Mouse (Mus musculus): Measurements from ENCODE around the gene Usp33.
A peak's percentile ranks its signal among the peaks of the same experiment; 100 is the strongest.
"Not testable (repeated sequence)": the region's sequence is repeated elsewhere in the genome, so short reads cannot be mapped to it uniquely, and the experiment has no call there.

The Usp33 gene

DNA sequence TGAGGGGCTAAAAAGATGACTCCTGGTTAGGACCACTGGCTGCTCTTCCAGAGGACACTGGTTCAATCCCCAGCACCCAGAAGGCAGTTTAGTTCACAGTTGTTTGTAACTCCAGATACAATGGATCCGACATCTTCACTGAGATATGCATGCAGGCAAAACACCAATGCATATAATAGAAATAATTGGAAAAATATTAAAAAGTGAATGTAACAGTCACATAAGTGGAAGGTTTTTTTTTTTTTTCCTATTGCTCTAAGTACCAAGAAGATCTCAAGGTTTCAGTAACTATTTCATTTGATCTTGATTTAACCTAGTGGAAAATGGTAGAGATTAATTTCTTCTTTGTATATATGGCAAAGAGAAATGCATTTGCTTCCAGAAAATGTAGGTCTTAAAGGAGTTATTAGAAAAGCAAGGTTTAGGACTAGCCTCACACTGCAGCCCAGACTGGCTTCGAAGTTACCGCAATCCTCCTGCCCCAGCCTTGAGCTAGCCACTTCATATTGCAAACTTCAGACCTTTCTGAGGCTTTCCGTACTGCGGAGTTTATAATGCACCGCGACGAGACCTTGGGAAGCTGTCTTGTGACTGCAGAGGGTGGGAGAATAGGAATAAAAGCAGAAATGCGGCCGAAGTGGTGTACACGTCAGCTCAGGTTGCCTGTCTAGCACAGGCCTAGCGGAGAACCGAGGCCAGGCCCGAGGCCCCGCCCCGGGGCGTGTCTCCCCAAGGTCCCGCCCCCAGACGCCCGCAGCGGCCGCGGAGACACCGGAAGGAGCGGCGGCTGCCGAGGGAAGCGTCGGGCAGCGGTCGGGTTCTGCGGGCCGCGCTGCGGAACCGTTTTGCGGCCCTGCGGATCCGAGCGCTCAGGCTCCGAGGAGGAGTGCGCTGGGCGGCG lies at the start of gene Usp33:
Gene Usp33, plus strand, starts transcription at position 747 of the 901 bp plus-strand sequence.
- peak; percentile 85 for DNase-seq (ENCODE audit: low spot score)

DNA sequence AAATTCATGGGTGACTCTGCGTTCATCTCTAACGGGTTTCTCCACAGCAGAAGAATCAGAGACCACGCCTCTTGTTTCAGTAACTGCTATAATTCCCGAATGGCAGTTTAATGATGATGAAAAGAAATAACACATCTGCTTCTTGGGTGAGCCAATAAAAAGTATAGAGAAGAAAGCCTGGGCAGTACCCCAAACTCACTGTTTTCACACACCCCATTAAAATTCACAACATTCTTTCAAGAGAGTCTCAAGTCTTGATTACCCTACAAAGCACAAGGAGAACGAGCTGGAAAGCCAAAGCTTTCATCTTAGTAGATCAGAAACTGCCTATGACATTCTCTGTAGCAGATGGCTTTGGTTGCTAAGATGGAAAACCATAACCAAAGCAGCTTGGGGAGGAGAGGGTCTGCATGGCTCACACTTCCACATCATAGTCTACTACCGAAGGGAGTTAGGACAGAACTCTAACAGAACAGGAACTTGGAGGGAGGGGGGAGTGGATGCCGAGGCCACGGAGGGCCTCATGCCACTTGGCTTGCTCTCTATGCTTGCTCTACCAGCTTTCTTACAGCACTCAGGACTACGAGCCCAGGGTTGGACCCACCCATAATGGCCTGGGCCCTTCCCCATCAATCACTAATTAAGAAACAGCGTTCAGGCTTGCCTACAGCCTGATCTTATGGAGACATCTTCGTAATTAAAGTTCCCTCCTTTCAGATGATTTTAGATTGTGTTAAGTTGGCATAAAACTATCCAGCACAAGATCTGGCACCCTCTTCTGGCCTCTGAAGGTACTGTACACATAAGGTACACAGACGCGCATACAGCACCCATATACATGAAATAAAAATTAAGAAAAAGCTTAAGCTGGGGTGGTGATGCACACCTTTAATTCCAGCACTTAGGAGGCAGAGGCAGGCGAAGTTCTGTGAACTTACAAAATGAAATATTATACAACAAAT lies 45.6 kb upstream of the Usp33 start:
- no peak for DNase-seq (ENCODE audit: low spot score)

- DNase-seq (ENCODE audit: low spot score): no peak
Observed at GRCm38 (mm10) chr3:152302991-152303390, 43.3 kb upstream of the Usp33 start.

DNA sequence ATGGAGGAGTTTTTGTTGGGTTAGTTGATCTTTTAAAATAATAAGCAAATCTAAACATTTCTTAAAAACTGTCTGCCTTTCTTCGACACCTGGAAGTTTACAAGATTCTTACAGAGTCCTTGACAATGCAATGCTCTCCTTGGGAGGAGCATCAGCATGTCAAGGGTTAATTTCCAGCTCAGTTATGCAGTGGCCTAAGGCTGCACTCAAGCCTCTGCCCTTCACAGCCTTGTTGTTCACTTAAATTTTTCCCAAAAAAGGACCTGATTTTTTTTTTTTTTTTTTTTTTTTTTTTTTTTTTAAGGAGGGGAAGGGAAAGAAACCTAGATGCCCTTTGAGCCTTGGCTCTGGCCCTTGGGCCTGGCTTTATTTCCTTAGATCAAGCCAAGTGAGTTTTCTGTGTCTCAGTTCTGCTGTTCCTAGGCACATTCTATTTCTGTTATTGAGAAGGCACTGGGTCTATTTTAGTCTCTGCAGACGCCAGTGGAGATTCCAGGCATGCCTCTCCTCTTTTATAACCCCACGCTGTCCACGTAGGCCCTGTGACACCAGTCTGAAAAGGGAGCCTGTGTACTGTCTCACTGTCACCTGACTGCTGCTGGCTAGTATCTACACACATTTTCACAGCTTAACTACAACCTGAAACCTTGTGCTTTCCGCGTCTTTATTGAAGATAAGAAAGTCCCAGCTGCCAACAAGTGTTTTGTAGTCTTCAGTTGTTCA lies 42.0 kb upstream of the Usp33 start:
- no peak for DNase-seq (ENCODE audit: low spot score)

DNA sequence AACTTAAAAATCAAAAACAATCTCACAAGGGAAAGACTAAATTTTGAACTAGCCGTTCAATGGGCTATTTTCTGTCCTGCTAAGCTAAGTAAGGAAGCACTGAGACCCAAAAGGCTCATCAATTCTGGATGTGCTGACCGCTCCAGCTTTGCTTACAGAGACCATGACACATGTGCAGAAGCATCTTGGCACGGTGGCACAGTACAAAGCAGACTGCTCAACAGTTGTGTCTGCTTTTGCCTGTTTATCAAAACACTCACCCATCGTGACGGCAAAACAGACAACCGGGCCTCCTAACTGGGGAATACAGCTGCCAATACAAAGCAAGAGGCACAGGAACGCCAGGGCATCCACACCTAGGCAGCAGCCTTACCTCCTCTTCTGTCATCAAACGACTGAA lies 41.2 kb upstream of the Usp33 start:
- DNase-seq (ENCODE audit: low spot score): no peak

DNA sequence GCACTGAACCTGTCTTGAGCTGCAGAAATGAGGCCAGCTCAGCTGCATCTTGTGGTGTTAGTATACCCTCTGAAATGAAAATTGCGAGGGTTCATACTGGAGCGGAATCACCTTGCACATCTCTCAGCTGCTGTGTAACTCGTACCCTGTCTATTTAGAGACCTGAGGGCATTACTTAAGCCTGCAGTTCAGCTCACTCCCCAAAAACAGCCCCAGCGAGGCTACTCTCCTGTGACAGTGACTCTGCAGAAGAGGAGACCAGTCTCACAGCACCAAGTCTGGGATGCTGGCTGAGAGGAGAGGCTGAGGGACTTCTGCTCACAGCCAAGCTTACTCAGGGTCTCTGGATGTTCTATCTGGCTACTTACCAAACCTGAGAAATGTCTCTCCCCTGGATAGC lies 40.3 kb upstream of the Usp33 start:
- no peak for DNase-seq (ENCODE audit: low spot score)

- no peak for DNase-seq (ENCODE audit: low spot score)
Observed at GRCm38 (mm10) chr3:152308485-152309249, 37.6 kb upstream of the Usp33 start.

- DNase-seq (ENCODE audit: low spot score): no peak
Observed at GRCm38 (mm10) chr3:152309250-152309645, 37.0 kb upstream of the Usp33 start.

DNA sequence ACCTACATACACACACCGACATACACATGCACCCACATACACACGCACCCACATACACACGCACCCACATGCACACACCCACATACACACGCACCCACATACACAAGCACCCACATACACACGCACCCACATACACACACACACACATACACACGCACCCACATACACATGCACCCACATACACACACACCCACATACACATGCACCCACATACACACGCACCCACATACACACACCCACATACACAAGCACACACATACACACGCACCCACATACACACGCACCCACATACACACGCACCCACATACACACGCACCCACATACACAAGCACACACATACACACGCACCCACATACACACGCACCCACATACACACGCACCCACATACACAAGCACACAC lies 31.6 kb upstream of the Usp33 start:
- DNase-seq (ENCODE audit: low spot score): not testable (repeated sequence)

DNA sequence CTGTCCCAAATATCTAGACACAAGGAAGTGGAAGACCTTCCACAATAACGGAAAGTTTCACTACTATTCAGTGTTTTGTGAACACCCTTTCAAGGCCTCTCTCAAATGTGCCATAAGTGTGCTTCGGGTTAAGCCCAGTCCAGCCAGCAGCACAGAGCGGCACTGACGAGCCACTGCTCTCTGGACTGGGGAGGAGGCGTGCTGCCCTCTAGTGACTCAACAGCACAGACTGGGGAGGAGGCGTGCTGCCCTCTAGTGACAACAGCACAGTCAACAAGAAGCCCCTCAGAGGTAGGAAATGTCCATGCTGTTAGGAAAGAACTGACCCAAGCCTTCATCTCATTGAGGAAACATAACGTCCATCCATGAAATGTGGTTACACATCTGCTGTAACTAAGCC lies 30.7 kb upstream of the Usp33 start:
- peak; percentile 71 for DNase-seq (ENCODE audit: low spot score)

DNA sequence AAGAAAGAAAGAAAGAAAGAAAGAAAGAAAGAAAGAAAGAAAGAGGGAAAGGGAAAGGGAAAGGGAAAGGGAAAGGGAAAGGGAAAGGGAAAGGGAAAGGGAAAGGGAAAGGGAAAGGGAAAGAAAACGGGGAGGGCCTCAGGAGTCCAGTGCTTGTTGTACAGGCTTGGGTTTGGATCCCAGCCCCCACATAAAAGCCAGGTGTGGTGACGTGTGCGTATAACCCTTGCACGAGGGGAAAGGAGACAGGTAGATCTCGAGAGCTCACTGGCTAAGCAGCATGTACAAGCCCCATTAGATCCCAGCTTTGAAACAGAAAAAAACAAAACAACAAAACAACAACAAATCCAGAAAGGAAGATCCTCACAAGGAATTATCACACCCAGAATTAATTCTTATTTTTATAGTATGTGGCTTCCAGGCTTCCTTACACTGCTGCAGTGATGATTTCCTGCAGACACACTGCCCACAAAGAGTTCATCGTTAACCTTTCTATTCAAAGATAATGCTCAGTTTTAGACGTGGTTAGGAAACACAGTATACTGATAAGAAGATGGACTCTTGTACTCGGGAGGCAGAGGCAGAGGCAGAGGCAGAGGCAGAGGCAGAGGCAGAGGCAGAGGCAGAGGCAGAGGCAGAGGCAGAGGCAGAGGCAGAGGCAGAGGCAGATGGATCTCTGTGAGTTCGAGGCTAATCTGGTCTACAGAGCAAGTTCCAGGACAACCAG lies 29.7 kb upstream of the Usp33 start:
- not testable (repeated sequence) for DNase-seq (ENCODE audit: low spot score)

DNA sequence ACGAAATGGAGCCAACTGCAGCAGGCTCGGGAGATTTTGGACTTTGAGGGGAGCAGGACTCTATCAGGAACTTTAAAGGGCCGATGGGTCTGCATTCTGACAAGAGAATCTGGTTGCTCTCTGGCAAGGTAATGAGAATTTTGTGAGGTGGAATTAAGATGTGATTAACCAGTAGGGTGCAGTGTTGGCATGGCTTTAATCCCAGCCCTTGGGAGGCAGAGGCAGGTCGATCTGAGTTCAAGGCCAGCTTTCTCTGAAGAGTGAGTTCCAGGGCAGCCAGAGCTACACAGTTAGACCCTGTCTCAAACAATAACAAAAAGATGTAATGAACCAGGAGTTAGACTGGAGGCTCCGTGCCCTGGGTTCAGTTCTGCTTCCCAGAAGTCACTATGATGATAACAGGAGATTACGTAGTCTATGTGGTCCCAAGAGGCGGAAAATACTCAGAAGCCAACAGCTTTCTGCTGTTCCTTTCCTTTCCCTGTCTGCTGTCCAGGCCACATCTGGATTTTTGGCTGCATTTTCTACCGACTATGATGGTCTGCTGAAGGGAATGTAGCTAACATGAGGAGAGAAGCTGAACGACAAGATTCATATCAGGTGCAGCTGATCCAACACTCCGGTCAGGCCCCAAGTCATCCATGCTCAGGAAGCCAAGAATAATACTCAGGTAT lies 25.2 kb upstream of the Usp33 start:
- DNase-seq (ENCODE audit: low spot score): no peak

DNA sequence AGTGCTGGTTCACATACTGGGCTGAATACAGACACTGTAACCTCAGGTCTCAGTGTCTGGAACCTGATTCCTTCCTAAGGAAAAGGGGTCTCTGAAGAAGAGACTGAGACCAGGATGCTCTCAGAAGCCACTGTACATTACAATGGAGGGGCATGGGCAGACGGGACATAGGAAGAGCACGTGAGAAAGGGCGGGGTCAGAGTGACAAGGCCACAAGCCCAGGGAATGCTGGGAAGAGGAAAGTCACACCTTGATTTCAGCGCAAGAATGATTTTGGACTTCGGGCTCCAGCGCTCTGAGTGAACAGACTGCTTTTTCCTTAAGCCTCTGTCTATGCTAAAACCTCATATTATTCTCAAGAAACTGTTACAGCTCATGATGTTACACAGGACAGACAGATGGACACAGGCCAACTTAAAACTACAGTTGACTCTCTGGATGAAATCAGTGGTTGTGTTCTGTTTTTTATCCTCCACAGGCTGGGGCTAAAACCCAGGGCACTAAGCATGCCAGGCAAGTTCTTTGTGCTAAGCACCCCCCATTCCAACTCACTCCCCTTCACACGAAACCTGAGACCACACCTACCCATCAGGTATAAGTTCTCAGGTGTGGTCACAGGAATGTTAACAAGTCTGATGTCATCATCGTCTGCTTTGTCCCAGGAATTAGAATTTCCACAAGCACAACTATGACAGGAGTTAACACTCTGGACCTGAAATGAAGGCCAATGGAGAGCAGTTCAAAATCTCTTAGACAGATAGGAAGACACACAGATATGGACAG lies 24.3 kb upstream of the Usp33 start:
- DNase-seq (ENCODE audit: low spot score): no peak

- DNase-seq (ENCODE audit: low spot score): no peak
Observed at GRCm38 (mm10) chr3:152332104-152332503, 14.2 kb upstream of the Usp33 start.

DNA sequence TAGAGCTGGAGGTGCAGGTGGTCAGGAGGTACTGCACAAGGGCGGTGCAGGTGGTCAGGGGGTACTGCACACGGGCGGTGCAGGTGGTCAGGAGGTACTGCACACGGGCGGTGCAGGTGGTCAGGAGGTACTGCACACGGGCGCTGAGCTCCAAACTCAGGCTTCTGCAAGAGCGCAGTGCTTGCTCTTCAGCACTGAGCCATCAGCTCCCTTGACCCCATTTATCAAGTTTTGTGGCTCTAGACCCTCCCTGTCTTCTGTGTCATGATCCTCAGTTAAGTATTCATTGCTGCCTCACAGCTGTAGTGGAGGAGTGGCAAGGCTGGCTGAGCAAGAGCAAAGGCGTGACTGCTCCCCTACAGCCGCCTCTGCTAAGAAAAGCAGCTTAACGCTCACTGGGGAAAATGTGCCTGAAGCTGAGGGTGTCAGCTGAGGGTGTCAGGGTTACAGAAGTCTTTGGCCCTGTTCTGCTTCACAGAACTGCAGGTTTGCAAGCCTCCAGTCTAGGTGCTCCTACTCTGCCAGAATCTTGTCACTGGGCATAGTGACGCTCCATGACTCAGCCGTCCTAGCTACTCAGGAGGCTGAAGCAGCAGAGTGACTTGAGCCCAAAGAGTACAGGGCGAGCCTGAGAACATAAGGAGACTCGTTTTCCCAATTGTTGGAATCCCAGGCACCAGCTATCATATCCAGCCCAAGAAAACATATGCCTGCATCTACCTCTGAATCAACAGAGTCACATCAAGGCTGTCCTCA lies 13.6 kb upstream of the Usp33 start:
- DNase-seq (ENCODE audit: low spot score): no peak

GRCm38 (mm10) chr3:152333641-152334040 lies 12.6 kb upstream of the Usp33 start:
- no peak for DNase-seq (ENCODE audit: low spot score)

DNA sequence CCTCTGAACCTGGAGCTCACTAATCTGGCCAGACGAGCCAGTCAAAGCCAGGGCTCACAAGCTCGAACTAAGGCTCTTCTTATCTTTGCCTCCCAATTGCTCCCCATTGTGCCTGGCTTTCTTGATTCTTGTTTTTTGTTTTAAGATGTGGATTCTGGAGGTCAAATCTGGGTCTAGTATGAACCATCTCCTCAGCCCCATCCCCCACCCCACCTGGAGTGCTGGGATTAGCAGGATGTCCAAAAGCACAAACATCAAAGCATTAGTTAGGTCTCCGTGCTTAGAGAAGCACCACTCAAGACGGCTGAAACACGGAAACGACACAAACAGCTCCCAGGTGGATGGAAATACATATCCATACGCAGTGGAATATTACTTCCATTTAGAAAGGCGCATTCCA lies 10.2 kb upstream of the Usp33 start:
- no peak for DNase-seq (ENCODE audit: low spot score)

GRCm38 (mm10) chr3:152339862-152340557 lies 6.3 kb upstream of the Usp33 start, which contains the start of gene Miga1:
Miga1 (minus strand) TSS chr3:152340407.
- peak; percentile 40 for DNase-seq (ENCODE audit: low spot score)
